Mouse (Mus musculus) retina, postnatal 1 day (tissue): ENCODE data around the gene Prps2.
"Not testable (repeated sequence)": the region's sequence is repeated elsewhere in the genome, so short reads cannot be mapped to it uniquely, and the experiment has no call there.

ENCODE experiments used
- DNase-seq: peaks from one replicate; pipeline ENCODE4 v3.0.0-alpha.2; 2012

Gene Prps2

DNA sequence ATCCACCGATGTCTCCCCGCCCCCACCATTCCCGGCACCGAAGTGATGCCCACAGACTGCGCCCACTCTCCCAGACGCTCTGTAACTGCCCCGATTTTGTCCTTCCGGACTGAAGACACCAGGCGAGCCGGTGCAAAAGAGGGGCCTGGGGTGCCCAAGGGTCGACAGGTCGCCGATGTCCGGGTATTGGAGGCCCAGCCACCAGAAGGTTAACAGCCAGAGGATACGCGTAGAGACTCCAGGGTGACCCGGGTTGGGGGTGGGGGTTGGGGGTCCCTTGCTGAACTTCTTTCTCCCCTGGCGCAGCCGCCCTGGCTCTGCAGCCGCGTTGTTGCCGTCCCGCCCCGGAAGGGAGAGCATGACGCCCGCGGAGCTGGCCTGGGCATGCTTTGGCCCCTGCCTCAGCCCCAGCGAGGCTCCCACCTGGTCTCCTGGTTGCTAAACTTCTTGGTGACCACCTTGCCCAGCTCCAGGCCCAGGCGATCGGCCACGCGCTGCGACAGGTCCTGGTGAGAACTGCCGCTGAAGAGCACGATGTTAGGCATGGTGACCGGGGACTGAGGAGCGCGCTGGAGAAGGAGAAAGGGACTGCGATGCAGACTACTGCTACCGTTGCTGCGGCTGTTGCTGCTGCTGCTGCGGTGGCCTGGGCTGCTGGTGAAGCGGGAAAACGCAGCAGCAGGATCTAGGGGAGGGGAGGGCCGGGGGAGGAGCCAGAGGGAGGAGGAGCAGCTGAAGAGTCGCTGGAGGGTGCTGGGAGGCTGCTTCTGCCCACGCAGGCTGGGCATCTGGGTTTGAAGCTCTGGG is at the start of gene Prps2:
Gene Prps2 (minus strand): TSS at position 703 of the 807 bp plus-strand sequence.
- peak; percentile 79 for DNase-seq

DNA sequence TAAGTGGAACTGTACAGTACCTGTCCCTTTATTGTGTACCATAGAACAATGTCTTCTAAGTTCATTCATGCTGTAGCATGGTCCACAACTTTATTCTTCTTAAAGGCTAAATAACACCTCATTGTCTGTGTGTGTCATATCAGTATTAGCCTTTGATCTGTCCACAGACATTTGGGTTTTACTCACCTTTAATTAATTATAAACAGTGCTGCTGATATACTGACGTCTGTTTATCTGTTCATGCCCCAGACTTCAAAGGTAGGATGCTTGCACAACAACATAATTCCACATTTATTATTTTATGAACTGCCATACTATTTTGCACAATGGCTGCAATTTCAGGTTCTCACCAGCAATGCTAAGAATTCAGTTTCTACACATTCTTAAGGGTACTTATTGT is 35.1 kb upstream of the Prps2 start:
- DNase-seq = no peak

DNA sequence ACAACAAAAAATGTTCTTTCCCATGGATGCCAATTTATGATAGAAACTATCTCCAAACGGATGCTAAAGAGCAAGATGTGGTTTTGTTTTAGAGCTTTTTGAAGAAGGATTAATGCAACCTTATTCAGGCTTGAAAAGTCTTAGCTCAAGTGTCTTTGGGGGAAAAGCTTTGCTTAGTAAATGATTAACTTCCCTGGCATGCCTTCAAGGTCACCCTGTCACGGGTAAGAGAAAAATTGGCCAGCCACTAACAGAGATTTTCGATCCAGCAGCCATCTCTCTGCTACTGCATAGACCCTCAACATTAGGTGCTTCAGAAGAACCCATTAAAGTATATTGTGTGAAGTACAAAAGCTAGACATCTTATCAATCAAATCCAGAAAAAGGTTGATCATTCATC is 12.4 kb upstream of the Prps2 start:
- no peak for DNase-seq

DNA sequence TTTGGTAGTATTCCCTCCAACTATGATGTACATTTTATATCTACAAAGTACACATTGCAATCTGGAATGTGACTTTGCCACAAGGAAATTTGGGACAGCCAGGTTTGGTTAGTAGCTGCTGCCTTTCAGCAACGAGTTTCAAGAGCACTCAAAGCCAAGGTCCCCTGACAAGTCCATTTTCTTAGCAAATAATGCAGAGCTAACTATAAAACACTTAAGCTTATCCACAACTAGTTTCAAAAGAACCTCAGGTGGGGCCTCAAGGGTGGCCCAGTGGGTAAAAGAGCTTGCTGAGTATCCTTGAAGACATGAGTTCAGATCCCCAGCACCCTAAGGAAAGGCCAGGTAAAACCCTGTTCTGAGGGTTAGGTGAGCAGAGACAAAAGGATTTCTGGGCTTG is 4.1 kb upstream of the Prps2 start:
- no peak for DNase-seq

DNA sequence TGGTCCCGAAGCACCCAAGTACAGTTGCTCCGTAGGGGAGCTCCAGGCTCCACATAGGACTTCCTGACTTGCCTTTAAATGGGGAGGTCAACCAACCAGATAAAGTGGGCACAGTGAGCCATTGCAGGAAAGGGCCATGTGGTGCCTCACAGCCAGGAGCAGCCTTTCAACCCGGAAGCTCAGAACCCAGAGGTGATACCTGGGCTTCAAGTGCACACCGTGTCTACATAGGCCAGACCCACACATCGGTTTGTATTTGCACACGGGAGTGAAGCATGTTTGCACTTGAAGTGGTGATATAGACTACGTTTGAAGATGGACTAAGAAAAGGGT is 271 bp upstream of the Prps2 start:
- no peak for DNase-seq

DNA sequence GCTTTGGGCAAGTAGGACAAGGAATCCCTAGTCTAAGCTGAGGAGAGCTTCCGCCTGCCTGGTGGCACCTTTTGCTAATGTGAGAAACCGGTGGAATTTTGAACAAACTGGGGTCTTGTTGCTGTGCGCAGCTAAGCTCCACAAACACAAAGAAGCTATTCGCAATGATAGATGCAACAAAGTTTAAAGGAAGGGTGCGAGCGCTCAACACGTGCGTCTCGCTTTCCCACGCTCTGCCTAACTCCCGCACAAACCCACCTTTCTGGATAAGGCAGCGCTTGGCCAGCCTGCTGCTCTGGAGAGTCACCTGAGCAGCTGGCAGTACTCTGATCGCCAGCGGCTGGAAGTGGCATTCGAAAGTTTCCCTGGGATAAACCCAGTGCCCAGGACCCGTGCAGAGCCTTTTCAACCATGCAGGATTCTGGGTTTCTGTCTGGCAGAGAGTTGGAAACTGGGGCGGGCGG is 934 bp downstream of the Prps2 start:
- peak; percentile 38 for DNase-seq

DNA sequence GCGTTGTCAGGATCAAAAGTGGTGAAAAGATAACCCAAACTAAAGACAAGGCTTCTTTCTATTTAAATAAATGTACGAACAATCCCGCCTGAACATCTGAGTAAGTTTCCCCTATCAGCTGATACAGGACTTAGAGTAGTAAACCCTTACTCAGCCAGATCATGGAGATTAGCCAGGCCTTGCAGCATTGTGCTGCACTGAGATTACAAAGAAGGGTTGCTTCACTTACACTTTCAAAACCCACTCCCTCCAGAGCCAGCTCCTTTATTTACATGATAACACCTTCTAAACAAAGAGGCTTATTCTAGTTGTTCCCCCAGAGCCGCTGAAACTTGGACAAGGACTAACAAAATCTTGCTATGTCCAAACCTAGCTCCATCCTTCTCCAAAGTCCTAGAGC is 2.5 kb downstream of the Prps2 start:
- DNase-seq = no peak

DNA sequence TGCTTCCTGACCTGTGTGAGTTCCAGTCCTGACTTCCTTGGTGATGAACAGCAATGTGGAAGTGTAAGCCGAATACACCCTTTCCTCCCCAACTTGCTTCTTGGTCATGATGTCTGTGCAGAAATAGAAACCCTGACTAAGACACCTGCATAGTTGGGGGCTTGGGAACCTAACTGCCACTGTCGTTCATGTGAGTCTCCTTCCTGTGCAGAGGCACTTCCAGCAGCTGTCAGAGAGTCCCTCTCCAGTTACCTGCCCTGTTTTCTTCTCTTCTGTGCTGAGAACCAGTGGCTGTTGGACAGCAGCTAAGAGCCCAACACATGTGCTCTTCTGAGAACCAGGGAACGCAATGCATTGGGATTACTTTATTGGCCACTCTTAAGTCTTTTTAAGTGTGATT is 21.3 kb downstream of the Prps2 start:
- not testable (repeated sequence) for DNase-seq

DNA sequence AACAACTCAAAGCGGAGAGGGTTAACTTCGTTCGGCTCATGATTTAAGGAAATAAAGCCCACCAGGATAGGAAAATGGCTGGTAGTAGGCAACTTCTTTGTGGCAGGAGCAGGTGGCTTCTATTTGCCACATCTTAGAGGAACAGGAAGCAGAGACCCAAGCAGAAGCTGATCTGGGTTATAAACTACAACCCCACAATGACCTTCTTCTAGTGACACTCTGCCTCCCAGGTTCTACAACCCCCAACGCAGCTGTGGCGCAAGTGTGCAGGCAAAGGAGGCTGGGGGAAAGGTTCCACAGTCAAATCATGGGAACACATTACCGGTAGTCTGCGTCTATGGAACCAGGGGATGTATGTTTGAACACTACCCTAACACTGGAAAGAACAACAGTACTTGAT is 22.8 kb downstream of the Prps2 start:
- no peak for DNase-seq

DNA sequence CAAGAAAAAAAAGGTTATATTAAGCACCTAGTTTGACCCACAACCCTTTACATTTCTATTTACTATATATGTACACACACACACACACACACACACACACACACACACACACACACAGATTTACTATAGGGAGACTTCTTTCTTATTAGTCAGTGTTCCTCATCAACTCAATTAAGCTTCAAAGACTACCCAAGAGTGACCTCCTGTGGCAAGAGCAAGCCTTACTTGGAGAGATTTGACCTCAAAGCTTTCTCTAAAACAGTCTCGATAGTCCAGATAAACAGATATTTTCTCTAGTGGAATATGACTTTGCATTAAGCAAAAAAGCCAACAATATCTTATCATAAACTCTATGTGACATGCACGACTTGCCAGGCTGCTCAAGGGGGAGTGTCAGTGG is 25.1 kb downstream of the Prps2 start:
- peak; percentile 2 for DNase-seq

DNA sequence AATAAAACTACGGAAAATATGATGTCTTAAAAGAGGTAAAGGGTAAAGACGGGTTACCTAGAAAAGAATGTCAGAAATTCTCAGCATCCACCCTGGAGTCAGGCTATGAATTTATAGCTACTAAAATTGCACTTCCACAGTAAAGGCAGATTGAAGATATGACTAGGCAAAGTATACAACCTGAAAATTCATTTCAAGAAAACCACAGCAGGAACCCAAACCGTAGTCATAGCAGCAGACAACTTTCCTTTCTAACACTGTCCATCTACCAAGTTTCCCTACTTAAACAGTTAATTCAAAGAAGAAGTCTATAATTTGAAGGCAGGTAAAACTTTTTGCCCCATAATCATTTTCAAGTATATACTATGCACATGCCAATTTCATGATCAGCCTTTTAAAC is 26.6 kb downstream of the Prps2 start:
- DNase-seq = no peak

DNA sequence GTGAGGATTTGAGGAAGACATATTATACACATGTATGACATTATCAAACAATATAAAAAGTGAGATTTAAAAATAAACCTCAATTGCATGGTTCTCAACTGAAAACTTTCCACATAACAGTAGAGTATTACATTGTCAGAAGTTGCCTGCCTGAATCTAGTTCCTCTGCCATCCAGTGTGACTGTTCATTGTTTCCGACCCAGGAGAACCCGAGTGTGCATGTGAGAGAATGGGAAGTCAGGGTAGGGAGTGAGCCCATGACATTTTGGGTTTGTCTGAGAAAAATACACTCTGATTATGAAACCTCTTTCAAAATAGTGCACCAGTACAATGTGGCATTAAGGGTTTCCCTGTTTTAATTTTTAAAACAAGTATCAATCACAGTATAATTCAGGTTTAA is 28.9 kb downstream of the Prps2 start:
- no peak for DNase-seq

DNA sequence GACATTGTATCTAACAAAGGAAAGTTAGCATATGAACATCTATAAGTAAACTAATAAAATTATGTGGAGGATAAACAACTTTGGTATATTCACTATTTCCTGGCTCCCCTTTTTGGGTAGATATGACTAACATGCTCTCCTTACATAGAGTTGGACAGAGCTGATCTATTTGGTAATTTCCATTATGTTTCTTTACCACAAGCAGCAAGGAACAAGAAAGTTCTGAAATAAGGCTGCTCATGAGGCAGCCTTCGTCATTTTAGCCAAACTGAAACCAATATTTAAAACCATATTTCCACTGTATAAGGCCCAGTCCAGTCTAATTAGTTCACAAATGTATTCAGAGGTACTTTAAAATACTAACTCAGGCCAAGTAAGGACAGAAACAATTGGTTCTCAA is 36.1 kb downstream of the Prps2 start:
- no peak for DNase-seq

DNA sequence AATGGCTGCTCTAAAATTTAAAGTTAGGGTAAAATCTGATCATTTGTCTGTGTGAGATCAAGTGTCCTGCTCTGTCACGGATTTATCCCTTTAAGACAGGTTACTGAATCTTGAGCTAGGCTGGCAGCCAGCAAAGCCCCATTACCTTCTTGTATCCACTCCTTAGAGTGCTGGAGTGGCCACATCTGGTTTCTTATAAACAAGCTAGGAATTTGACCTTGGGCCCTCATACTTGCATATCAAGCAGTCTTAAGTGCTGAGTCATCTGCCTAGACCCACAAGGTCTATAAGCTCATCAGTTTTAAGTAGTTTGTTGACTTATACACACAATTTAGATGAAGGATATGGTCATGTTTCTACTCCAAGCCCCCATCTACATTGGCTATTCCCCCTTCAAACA is 38.2 kb downstream of the Prps2 start:
- DNase-seq = no peak

DNA sequence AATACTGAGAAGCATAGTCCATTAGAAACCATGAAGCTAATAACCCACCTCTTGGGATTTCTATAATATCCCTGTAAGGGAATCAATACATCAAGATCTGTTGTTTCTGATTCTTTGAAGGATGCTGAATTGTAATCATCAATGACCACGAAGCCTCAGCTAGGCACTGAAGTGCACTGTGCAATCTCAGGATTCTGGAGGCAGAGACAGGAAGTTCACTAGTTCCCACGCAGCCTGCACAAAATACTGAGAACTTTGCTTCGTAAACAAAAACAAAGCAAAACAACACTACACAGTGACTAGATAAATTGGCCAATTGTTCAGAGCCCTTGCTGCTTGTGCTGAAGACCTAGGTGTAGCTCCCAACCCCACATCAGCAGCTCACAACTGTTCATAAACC is 40.7 kb downstream of the Prps2 start:
- DNase-seq = no peak

DNA sequence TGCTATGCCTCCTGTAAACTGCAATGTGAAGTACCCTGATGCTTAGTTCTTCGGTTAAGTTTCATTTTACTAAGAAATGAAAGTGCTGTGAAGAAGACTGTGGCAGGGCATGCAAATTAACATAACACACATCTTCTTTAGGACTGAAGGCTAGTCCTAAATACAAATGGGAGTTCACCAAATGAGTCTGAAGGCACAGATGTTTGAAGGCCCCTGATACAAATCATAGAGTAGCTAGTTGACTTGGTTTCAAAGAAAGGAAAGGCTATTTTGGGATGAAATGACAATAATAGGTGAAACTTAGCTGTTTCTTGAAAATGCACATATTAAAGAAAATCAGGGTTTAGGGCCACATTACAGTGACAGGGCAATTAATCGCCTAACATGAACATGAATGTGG is 42.4 kb downstream of the Prps2 start:
- no peak for DNase-seq

DNA sequence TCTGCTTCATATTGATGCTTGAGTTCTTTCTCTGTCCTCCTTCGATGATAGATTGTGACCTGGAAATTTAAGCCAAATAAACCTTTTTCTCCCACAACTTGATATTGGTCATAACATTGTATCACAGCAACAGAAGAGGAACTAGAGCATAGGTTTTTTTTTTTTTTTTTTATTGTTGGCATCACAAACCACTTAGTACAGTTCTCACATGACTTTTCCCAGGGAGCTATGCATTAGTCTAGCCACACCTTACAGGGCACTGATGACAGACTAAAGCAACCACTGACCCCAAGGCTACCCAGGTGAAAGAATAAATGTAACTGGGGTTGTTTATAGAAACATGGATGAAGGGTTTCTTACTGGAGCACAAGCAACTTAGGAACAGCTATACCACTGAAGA is 44.6 kb downstream of the Prps2 start:
- DNase-seq = no peak

DNA sequence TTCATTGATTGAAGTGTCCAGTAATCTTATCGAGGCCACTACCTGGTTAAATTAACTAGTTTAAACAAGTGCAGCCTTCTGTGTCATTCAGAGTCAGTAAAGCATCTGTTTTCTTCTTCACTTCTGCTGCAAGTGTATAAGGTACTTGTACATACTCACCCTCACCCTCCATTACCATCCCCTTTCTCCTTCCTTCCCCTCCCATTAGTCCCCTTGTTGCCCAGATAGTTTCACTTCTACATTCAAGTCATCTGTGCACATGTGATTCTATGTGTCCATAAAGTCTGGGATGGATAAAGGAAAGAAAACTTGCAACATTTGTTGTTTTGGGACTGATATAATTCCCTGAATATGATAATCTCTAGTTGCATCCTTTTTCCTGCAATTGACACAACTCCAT is 48.0 kb downstream of the Prps2 start:
- DNase-seq = no peak

DNA sequence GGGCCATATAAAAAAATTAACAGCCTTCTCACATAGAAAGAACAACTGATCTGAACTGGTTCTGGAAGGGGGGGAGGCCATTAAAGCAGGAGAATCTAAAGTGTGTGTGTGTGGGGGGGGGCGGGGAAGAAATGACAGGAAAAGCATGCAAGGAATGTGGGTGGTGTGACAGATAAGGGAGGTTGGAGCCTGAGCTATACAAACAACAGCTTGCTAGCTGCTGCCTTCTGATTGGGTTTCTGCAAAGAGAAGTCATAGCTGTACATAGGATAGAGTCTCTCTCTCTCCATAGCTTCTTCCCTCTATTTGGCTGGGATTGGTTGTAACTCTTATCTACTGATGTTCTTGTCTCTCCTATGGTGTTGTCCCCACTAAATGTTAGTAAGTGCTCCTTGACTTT is 49.9 kb downstream of the Prps2 start:
- DNase-seq = no peak

DNA sequence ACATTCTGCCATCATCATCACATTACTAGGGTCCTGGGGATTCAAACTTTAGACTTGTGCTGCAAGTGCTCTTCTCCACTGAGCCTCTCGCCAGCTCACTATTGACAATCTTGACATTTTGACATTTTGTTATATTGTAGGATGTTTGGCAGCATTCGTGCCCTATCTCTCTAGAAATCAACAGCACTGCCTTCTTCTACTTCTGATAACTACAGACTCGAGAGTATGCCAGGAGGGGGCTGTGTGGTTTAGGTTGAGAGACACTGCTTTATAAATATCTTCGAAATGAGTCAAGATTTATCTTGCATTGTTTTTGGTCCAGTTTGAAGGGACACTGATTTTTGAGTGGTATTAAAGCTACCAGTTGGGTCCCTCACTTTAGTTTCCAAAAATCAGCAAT is 51.6 kb downstream of the Prps2 start:
- DNase-seq = no peak

DNA sequence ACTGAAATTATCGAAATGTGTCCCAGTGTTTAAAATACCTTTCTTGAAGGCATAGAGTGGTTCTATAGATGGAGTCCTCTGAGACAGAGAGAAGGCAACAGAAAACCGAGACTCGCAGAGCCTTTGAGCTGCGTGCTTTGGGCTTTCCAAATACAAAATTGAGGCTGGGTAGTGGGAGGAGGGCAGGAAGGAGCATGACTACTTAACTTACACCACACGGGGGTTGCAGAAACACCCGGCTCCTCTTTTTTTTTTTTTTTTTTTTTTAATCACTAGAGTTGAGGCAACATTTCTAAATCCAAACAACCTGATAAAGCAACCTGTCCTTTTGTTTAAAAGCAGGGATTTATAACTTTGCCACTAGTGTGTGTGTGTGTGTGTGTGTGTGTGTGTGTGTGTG is 52.1 kb downstream of the Prps2 start, which contains the start of gene Tlr7:
Gene Tlr7 (minus strand): TSS at position 160 of the 400 bp plus-strand sequence.
- DNase-seq = no peak

DNA sequence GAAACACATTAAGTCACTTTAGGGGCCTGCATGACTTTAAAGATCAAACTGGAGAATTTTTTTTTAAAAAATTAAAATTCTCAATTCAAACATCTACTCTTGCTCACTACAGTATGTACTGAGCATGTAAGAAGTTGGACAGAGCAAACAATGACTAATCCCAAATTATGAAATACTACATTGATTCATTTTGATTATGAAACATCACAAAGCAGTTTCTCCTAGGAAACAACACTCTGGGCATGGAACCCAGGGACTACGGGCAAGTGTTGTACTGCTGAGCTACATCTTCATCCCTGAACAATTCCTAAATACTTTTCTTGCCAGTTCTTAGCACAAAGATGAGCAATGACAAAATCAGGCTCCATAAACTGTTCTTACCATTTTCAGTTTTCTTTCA is 52.9 kb downstream of the Prps2 start:
- DNase-seq = no peak

DNA sequence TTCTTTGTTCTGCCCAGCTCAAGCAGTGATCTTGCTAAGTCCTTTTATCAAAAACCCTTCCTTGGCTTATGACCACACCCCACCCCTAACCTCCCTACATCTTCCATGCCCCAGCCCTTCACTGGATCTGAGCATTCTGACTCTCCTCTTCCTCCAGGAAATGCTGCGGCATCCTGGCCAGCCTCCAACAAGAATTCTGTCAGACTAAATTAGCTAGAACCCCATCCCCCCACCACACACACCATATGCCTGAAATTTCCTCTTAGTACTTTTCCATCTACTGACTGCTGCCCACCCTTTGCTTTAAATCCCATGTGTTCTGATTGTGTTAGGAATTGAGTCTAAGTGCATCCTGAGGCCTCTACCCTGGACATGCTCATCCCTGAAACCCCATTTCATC is 53.5 kb downstream of the Prps2 start:
- DNase-seq = no peak

DNA sequence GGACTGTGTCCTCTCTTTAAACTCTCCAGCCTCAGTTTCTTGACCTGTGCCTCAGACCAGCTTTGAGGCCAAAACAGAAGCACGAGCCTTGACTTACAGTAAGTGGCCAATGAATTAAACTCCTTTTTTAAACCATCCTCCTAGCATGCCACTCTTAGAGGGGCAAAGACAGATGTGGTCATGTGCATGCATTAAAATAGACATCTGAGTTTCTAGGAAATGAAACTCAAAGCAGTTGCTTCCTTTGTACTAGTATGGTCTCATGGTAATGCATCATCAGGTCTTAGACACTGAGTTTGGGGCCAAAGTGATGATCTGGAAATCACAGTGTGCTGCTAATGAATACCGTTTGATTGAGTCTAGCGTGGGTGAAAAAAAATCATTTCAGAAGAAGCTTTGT is 54.0 kb downstream of the Prps2 start:
- DNase-seq = no peak

DNA sequence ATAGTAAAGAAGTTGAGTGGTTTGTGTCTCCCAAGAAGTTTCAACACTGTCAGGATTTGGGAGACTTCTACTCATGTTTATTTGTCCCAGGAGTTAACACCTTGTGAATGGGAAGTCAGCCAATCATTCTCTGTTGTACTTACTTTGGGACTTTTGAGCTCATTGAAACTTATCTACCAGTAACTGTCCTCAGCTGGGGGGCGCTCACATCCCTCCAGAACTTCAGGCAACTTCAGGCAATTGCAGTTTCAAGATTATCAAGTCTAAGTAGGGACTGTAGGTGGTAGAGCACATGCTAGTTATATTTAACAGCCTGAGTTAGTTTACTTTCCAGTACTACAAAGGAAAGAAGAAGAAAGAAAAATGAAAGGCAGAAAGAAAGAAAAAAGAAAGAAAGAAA is 58.8 kb downstream of the Prps2 start:
- DNase-seq = no peak
